Mouse (Mus musculus) kidney, adult 2 months (tissue): Measurements from ENCODE around the gene Chka. TPM values are rescaled to one million over a fixed set of nuclear protein-coding genes. Genes with fewer than 3 reads are reported as not detected.

Experiments
- DNase-seq: peaks from one replicate; pipeline ENCODE4 v3.0.0; 2021
- H3K27ac ChIP-seq: fragments of 200-500 bp; 2 replicates; pipeline ENCODE4 v1.5.1; 2012; ENCODE audit warnings: low read depth, low read length, control low read depth, inconsistent platforms; ENCODE audit not compliant: insufficient read depth
- H3K27me3 ChIP-seq: fragments of 200-500 bp; replicated peaks from 2 replicates; pipeline ENCODE4 v1.6.1; 2012; ENCODE audit warnings: mild to moderate bottlenecking, moderate library complexity, low read length, inconsistent platforms; ENCODE audit not compliant: control insufficient read depth, insufficient read depth
- H3K36me3 ChIP-seq: fragments of 200-500 bp; 2 replicates; pipeline ENCODE4 v1.6.1; 2012; ENCODE audit warnings: mild to moderate bottlenecking, moderate library complexity, low read length, inconsistent platforms; ENCODE audit not compliant: control insufficient read depth, insufficient read depth
- H3K4me1 ChIP-seq: fragments of 200-500 bp; 2 replicates; pipeline ENCODE4 v1.6.1; 2011; ENCODE audit warnings: low read length; ENCODE audit not compliant: control insufficient read depth, insufficient read depth
- H3K4me3 ChIP-seq: fragments of 200-500 bp; 2 replicates; pipeline ENCODE4 v1.5.1; 2011; ENCODE audit warnings: mild to moderate bottlenecking, low read depth, low read length, control low read depth; ENCODE audit not compliant: insufficient read depth
- CTCF ChIP-seq: fragments of 200-500 bp; conservative IDR thresholded peaks from 2 replicates; pipeline ENCODE4 v1.5.1; 2011; ENCODE audit warnings: low read depth, mild to moderate bottlenecking, control low read depth, low read length, moderate library complexity, mixed read lengths; ENCODE audit not compliant: insufficient read depth, insufficient read length
- POLR2A ChIP-seq: fragments of 200-500 bp; IDR thresholded peaks from one replicate; pipeline ENCODE4 v1.6.1; 2011; ENCODE audit warnings: low read depth, low read length, control low read depth
- WGBS: fragments of 180-500 bp; shearing (Covaris S2); methylation state at CpG from one replicate; pipeline ENCODE4 v1.1.7; 2018; 5-methylcytosine and 5-hydroxymethylcytosine counted together
- polyA plus RNA-seq: library from polyadenylated mRNA; depleted of rRNA; stranded (reverse); fragments of >200 nt; gene quantifications from 2 replicates; pipeline ENCODE4 v1.2.3, GENCODE M21; 2012

Gene Chka
- polyA plus RNA-seq, 1 experiment = 65.0 TPM

GRCm38 (mm10) chr19:3851979-3852681, 557 bp downstream of the Chka start:
- Histone ChIP-seq H3K27ac (peak overlapping the region; percentile 92), H3K4me1 (peaks cover 36% of the 10 kb centered on the region), H3K4me3 (peak overlapping the region; percentile 96), H3K36me3 (no peaks in the 10 kb centered on the region), H3K27me3 (no peaks in the 10 kb centered on the region)
- peak; percentile 58 for DNase-seq
- WGBS = under 1% methylated on average over 74 of the region's 74 CpGs
- no peak for TF ChIP-seq CTCF
- no peak for TF ChIP-seq POLR2A

- DNase-seq = peak; percentile 29
- no peak for TF ChIP-seq POLR2A
- TF ChIP-seq CTCF = no peak
- Histone ChIP-seq H3K36me3 (no peaks in the 10 kb centered on the region), H3K27ac (no peak overlapping the region), H3K27me3 (no peaks in the 10 kb centered on the region), H3K4me3 (peak overlapping the region; percentile 23), H3K4me1 (peaks cover 39% of the 10 kb centered on the region)
- WGBS = 61% methylated on average over 10 of the region's 10 CpGs
These were observed 1.5 kb downstream of the Chka start for GRCm38 (mm10) chr19:3853121-3853520.

- Histone ChIP-seq H3K36me3 (no peaks in the 10 kb centered on the region), H3K27ac (0 out of 2 replicates have a peak overlapping the region, but pooled peaks have one; percentile 22), H3K4me3 (peak overlapping the region; percentile 9; the same call in 1 of the 2 replicates), H3K27me3 (no peaks in the 10 kb centered on the region), H3K4me1 (peaks cover 36% of the 10 kb centered on the region)
- DNase-seq = peak; percentile 72
- no peak for TF ChIP-seq CTCF
- no peak for TF ChIP-seq POLR2A
- 45% methylated on average over 1 of the region's 1 CpGs for WGBS
These were observed 2.3 kb downstream of the Chka start for GRCm38 (mm10) chr19:3853891-3854290.

- 31% methylated on average over 6 of the region's 6 CpGs for WGBS
- no peaks in the 10 kb centered on the region for H3K36me3 ChIP-seq
- H3K4me3 ChIP-seq = no peak overlapping the region
- TF ChIP-seq CTCF = no peak
- no peak for TF ChIP-seq POLR2A
- DNase-seq = peak; percentile 82
- peaks cover 26% of the 10 kb centered on the region for H3K4me1 ChIP-seq
- no peaks in the 10 kb centered on the region for H3K27me3 ChIP-seq
- H3K27ac ChIP-seq = peak overlapping the region; percentile 36
These were observed 3.5 kb downstream of the Chka start for GRCm38 (mm10) chr19:3855091-3855490.

- TF ChIP-seq CTCF (no peak), POLR2A (no peak)
- H3K27me3 ChIP-seq = no peaks in the 10 kb centered on the region
- H3K4me3 ChIP-seq = no peak overlapping the region
- WGBS = 23% methylated on average over 4 of the region's 4 CpGs
- peak; percentile 45 for DNase-seq
- H3K27ac ChIP-seq = peak overlapping the region; percentile 36; the same call in 1 of the 2 replicates
- H3K36me3 ChIP-seq = no peaks in the 10 kb centered on the region
- peaks cover 25% of the 10 kb centered on the region for H3K4me1 ChIP-seq
These were observed 4.0 kb downstream of the Chka start for GRCm38 (mm10) chr19:3855601-3856000.

GRCm38 (mm10) chr19:3857220-3857619, 5.6 kb downstream of the Chka start:
- Histone ChIP-seq H3K4me1 (peaks cover 21% of the 10 kb centered on the region), H3K27me3 (no peaks in the 10 kb centered on the region), H3K27ac (no peak overlapping the region), H3K36me3 (no peaks in the 10 kb centered on the region; the same call in 1 of the 2 replicates), H3K4me3 (no peak overlapping the region)
- no peak for TF ChIP-seq POLR2A
- WGBS = 40% methylated on average over 3 of the region's 3 CpGs
- peak; percentile 23 for DNase-seq

GRCm38 (mm10) chr19:3862713-3863112, 11.1 kb downstream of the Chka start:
- H3K4me1 ChIP-seq = peaks cover 6% of the 10 kb centered on the region; the same call in 1 of the 2 replicates
- H3K4me3 ChIP-seq = no peak overlapping the region
- H3K36me3 ChIP-seq = no peaks in the 10 kb centered on the region; the same call in 1 of the 2 replicates
- 70% methylated on average over 2 of the region's 2 CpGs for WGBS
- DNase-seq = no peak
- H3K27me3 ChIP-seq = no peaks in the 10 kb centered on the region
- no peak overlapping the region for H3K27ac ChIP-seq
- TF ChIP-seq POLR2A = no peak
- TF ChIP-seq CTCF = no peak
